Mouse (Mus musculus): ENCODE results near the gene Sv2a. TPM values are rescaled to one million over a fixed set of nuclear protein-coding genes. Genes with fewer than 3 reads are reported as not detected.
"Not testable (repeated sequence)": the region's sequence is repeated elsewhere in the genome, so short reads cannot be mapped to it uniquely, and the experiment has no call there.

Gene Sv2a
- total RNA-seq, 2 experiments from 2014 or later, result 448 to 477 TPM

DNA sequence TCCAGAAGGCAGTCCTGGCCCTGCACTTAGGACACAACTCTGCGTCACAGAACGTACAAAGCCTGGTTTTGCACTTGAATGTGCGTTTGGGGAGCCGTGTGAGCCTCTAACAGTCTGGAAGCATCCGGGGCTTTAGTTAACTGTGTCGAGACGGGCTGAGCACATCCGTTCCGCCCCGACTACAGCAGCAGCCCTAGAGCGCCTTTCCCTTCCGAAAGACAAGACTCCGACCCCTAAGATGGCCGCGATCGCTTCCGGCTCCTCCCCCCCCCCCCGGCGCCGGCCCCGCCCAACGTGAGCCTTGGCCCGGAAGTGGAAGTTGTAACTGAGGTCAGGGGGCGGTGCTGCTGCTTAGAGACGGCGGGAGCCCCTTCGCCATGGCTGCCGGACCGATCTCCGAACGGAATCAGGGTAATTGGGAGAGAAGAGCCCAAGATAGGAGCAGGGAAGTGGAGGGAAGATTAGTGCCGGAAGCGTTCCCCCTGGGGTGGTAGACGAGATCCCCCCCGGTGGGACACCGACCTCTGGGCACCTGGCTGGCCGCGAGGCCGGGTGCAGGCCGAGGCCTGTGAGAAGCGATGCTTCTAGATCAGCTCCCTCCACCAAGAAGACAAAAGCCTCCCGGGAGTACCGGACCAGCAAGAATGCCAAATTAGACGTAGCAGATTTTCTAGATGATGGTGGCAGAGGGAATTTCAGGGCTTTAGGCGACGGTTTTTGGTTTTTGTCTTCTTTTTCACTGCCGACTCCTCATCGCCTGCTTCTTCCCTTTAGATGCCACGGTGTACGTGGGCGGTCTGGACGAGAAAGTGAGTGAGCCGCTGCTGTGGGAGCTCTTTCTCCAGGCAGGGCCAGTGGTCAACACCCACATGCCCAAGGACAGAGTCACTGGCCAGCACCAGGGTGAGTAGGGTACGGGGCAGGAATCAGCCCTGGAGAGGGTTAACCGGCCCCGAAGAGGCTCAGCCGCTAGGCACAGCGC is 8.5 kb upstream of the Sv2a start, which contains the start of gene Sf3b4:
Gene Sf3b4, plus strand, starts transcription at position 136 of the 982 bp plus-strand sequence.
- DNase-seq (ENCODE audit: low spot score in 2 of 2), result peak; percentile 80 to 93
- intact Hi-C loops (cut with DNase I), result no loop called here

DNA sequence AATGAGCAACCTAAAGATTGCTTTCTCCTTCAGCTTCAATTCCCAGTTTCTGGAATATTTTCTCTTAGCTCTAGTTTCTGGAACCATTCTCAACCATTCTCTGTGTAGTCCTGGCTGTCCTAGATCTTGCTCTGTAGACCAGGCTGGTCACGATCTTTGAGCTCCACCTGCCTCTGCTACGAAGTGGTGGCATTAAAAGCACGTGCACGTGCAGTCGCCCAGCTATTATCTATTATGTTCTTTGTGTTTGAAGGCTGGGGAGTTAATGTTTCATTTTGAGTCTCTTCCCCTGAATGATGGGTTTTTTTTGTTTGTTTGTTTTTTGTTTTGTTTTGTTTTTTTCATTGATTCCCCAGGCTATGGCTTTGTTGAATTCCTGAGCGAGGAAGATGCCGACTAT is 7.8 kb upstream of the Sv2a start:
- intact Hi-C loops (cut with DNase I), result no loop called here
- DNase-seq (ENCODE audit: low spot score in 2 of 2), result no peak

DNA sequence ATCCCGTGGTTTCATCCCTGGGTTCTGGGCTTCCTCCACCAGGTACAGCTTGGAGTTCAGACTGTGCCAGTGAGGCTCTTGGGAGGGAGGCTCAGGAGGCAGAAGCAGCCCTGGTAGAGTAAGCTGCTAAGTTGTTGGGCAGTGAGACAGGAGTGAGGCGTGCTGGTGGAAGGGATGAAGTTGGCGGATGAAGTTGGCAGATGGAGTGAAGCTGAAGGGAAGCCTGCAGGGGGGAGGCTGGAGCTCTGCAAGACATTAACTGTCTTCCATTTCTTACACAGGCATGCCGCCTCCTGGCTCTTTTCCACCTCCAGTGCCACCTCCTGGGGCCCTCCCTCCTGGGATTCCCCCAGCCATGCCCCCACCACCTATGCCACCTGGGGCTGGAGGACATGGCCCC is 6.9 kb upstream of the Sv2a start:
- intact Hi-C loops (cut with DNase I); DNase-seq (ENCODE audit: low spot score in 2 of 2): not testable (repeated sequence)

DNA sequence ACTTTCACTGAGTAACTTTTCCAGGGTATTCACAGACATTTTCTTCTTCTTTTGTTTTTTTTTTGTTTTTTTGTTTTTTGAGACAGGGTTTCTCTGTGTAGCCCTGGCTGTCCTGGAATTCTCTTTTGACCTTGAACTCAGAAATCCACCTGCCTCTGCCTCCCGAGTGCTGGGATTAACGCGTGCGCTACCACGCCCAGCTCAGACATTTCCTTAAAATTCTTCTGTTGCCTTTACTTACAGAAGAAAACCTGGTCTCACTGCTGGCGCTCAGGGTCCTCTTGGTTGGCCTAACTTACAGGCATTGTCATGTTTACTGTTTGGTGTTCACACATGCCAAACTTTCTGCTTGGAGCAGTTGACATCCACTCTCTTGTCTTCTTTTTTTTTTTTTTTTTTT is 5.7 kb upstream of the Sv2a start:
- intact Hi-C loops (cut with DNase I), result no loop called here
- no peak for DNase-seq (ENCODE audit: low spot score in 2 of 2)

DNA sequence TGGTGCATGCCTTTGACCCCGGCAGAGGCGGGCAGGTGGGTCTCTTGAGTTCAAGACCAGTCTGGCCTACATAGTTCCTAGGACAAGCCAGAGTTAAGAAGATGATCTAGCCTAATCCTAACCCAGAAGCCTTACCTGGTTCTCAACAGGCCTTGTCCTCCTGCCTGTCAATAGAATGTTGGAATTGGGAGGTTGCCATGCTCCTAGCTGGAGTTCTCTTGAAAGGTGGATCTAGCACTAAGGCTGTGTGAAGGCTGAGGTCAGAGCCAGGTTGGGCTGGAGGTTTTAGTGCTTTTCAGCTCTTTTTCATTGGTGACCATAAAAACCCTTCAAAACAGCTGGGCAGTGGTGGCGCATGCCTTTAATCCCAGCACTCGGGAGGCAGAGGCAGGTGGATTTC is 2.5 kb upstream of the Sv2a start:
- DNase-seq (ENCODE audit: low spot score in 2 of 2), result no peak
- intact Hi-C loops (cut with DNase I), result no loop called here

- intact Hi-C loops (cut with DNase I), result no loop called here
Observed at GRCm38 (mm10) chr3:96178902-96179301, 2.0 kb upstream of the Sv2a start.

DNA sequence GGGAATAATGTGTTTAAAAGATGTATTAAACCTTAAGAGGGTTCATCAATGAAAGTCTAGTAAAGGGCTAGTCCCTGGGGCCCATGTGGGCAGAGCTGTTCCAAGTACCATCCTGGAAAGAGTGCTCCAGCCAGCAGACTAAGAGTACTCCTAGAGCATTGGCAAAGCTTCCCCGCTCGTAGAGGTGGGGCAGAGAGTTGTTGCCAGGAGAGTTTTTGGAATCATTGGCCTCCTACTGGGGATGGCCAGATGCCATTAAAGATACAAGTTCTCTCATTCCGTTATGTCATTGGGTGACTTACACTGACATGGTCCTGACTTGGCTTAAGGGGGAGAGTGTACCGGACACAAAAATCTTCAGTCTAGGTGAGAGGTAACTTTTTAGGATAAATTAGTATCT is 1.4 kb upstream of the Sv2a start:
- peak in 1 of 2 experiments; percentile 50 for DNase-seq (ENCODE audit: low spot score in 2 of 2)
- intact Hi-C loops (cut with DNase I), result no loop called here

More at GRCm38 (mm10) chr3:96178902-96179301, 2.0 kb upstream of the Sv2a start:
- no peak for DNase-seq (ENCODE audit: low spot score in 2 of 2)

- intact Hi-C loops (cut with DNase I), result no loop called here
- peak; percentile 59 to 82 for DNase-seq (ENCODE audit: low spot score in 2 of 2)
Observed at GRCm38 (mm10) chr3:96181510-96182381, 795 bp downstream of the Sv2a start.

GRCm38 (mm10) chr3:96182382-96182776 is 1.4 kb downstream of the Sv2a start:
- intact Hi-C loops (cut with DNase I), result no loop called here

GRCm38 (mm10) chr3:96192977-96193376 is 12.0 kb downstream of the Sv2a start:
- intact Hi-C loops (cut with DNase I), result no loop called here
- DNase-seq (ENCODE audit: low spot score in 2 of 2), result no peak

More at GRCm38 (mm10) chr3:96182382-96182776, 1.4 kb downstream of the Sv2a start:
- DNase-seq (ENCODE audit: low spot score in 2 of 2), result peak; percentile 60 to 74

DNA sequence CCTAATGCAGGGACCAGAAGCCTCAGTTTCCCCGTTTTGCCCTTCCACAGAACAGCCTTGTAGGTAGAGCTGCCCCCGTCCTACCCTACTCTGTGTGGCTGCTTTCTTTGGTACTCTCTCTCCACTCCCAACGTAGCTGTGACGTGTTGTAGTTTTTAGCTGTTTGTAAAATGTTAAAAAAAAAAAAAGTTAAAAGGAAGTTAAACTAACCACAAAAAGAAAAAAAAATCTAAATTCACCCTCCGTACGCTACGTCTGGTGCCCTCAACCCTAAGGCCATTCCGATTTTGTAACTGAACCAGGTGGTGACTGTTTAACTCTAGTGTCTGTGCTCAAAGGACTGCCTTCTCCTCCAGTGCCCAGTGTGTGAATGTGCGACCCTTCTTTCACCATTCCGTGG is 14.0 kb downstream of the Sv2a start:
- intact Hi-C loops (cut with DNase I), result no loop called here
- no peak for DNase-seq (ENCODE audit: low spot score in 2 of 2)

GRCm38 (mm10) chr3:96195616-96196313 is 14.8 kb downstream of the Sv2a start:
- DNase-seq (ENCODE audit: low spot score in 2 of 2), result no peak
- intact Hi-C loops (cut with DNase I), result no loop called here

DNA sequence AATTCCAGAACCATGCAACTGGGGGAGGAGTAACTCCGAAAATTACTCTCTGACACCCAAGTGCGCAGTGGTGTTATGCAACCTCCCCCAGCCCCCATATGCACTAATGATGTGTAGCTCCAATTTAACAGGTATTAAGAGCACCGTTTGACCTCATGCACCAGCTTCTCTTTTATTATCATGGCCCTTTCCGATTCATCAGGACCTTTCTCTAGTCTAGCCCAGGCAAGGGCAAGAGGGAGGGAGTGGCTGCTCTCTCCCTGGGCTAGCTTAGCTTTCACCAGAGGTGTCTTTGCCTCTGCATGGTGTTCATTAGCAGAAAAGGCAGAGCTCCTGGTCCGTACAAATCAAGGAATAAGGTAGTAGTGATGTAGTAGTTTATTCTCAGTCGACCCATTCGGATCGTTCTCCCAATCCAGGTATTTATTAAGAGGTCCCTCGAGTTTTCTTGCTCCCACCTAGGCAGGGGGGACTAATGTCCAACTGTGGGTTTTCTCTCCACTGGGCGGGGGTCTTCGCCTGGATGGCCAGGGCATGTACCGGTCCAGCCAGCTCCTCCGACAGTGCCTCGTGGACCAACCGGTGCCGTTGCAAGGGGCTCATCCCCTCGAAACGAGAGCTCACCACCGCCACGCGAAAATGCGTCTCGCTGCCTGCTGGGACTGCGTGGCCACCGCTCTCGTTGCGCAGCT is 15.6 kb downstream of the Sv2a start:
- intact Hi-C loops (cut with DNase I), result no loop called here
- DNase-seq (ENCODE audit: low spot score in 2 of 2), result no peak

DNA sequence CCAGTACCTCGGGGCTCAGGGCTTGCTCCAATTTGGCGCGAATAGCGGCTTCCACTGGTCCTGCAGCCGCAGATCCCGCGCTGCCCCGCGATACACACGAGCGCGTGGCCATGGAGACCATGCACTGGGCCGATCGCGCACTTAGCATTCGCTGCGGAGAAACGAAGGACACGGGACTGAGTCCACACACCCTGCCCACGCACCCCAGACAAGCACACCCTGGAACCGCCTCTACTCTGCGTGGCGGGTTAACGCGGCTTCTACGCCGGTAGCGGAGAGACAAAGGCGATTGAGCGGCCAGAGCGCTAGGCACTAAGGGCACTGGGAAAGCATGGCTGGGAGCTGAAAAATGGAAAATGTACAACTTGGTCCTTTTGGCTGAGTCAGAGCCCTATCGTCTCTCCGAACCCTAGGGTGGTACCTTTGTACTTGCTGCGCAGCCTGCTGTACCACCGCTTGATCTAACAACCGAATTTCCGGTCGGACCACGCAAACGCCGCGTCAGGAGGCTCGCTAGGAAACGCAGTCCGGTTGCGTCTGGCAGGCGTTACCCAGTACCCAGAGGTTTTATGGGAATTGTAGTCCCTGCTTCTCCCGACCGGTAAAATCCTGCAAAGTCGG is 16.3 kb downstream of the Sv2a start:
- DNase-seq (ENCODE audit: low spot score in 2 of 2), result peak; percentile 93 to 95
- intact Hi-C loops (cut with DNase I), result no loop called here

- intact Hi-C loops (cut with DNase I), result no loop called here
- DNase-seq (ENCODE audit: low spot score in 2 of 2), result no peak
Observed at GRCm38 (mm10) chr3:96198181-96198580, 17.2 kb downstream of the Sv2a start.

GRCm38 (mm10) chr3:96198601-96199251 is 17.8 kb downstream of the Sv2a start:
- intact Hi-C loops (cut with DNase I); DNase-seq (ENCODE audit: low spot score in 2 of 2): not testable (repeated sequence)

DNA sequence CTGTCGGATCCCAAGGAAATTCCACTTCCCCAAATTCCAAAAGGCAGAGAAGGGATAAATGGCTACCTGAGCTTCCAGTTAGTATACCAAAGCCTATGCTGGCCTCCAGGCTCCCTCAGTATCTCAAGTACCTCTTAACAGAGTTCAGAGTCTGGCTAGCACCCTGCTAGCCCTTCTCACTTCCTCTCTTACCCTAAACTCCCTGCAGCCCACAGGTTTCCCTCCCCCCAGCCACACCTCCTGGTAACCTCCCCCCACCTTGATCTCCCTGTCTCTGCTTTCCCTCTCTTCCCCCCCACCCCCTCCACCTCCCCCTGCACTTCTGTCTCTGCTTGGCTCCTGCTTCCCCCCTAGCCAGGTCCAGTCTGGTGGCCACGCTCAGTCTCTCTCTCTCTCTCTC is 18.8 kb downstream of the Sv2a start:
- DNase-seq (ENCODE audit: low spot score in 2 of 2), result no peak
- intact Hi-C loops (cut with DNase I), result no loop called here

DNA sequence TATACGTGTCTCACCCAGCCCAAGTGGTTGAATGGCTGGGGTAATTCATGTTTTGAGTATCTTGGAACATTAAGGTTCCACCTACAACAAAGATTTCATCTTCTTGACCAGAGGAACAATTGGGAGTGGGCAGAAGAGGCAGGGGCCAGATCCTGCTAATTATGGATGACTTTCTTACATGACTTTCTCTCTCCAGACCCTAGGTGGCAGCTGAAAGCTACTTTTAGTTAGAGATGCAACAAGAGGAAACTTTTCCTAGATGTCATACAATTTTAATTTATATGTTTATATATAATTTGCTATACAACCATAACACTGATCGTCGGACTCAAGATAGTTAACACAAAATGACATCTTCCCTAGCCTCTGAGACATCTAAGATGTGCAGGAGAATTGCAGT is 26.9 kb downstream of the Sv2a start:
- intact Hi-C loops (cut with DNase I), result no loop called here
- DNase-seq (ENCODE audit: low spot score in 2 of 2), result no peak
